Mouse (Mus musculus) heart, embryonic 14.5 days (tissue): ENCODE data around the gene Anks1. TPM values are rescaled to one million over a fixed set of nuclear protein-coding genes. Genes with fewer than 3 reads are reported as not detected.
A peak's percentile ranks its signal among the peaks of the same experiment; 100 is the strongest.

Experiments
- ATAC-seq: fragments of 200-750 bp; cut with Nextera tagmentation; 2 replicates; pipeline ENCODE4 v1.8.0; 2017; ENCODE audit warnings: low read depth, moderate TSS enrichment; ENCODE audit not compliant: insufficient number of reproducible peaks, insufficient read depth, low FRiP score
- H3K27ac ChIP-seq, 2 experiments: fragments of 200-500 bp in 1 of 2; fragments of 300-500 bp in 1 of 2; sonication (generic) in 1 of 2; replicated peaks in 1 of 2; 2 replicates each; pipeline ENCODE4 v1.5.1; 2012 to 2014; ENCODE audit warnings: low read depth in 2 of 2, low read length in 2 of 2, control low read depth in 1 of 2, mild to moderate bottlenecking in 1 of 2, mixed read lengths in 1 of 2; ENCODE audit not compliant: control insufficient read depth in 1 of 2, insufficient read depth in 1 of 2
- H3K27me3 ChIP-seq: fragments of 300-500 bp; sonication (generic); 2 replicates; pipeline ENCODE4 v1.6.1; 2014; ENCODE audit warnings: mild to moderate bottlenecking, low read length, control low read depth; ENCODE audit not compliant: control insufficient read depth, insufficient read depth
- H3K36me3 ChIP-seq: fragments of 300-500 bp; sonication (generic); 2 replicates; pipeline ENCODE4 v1.6.1; 2014; ENCODE audit warnings: mild to moderate bottlenecking, control low read depth, low read length, mixed read lengths; ENCODE audit not compliant: control insufficient read depth, insufficient read depth
- H3K4me1 ChIP-seq, 2 experiments: fragments of 200-500 bp in 1 of 2; fragments of 300-500 bp in 1 of 2; sonication (generic) in 1 of 2; 2 replicates each; pipeline ENCODE4 v1.6.1; 2012 to 2014; ENCODE audit warnings: low read length in 2 of 2, control low read depth in 1 of 2, mixed read lengths in 1 of 2; ENCODE audit not compliant: control insufficient read depth in 2 of 2, insufficient read depth in 2 of 2
- H3K4me2 ChIP-seq: fragments of 300-500 bp; sonication (generic); 2 replicates; pipeline ENCODE4 v1.6.1; 2014; ENCODE audit warnings: mild to moderate bottlenecking, low read length
- H3K4me3 ChIP-seq, 2 experiments: fragments of 200-500 bp in 1 of 2; fragments of 300-500 bp in 1 of 2; sonication (generic) in 1 of 2; 2 replicates each; pipeline ENCODE4 v1.5.1; 2012 to 2014; ENCODE audit warnings: low read length in 2 of 2, mild to moderate bottlenecking in 2 of 2, control low read depth in 1 of 2, low read depth in 1 of 2, moderate library complexity in 1 of 2; ENCODE audit not compliant: control insufficient read depth in 1 of 2, insufficient read depth in 1 of 2
- H3K9ac ChIP-seq: fragments of 300-500 bp; sonication (generic); 2 replicates; pipeline ENCODE4 v1.6.1; 2014; ENCODE audit warnings: mild to moderate bottlenecking, low read length
- H3K9me3 ChIP-seq: fragments of 300-500 bp; sonication (generic); 2 replicates; pipeline ENCODE4 v1.6.1; 2016; ENCODE audit warnings: low read length, control low read depth; ENCODE audit not compliant: control insufficient read depth
- WGBS: fragments of 180-500 bp; shearing (Covaris S2); extraction: QIAGEN DNeasy Blood & Tissue Kit; methylation state at CpG from one replicate; pipeline ENCODE4 v1.1.7; 2014; 5-methylcytosine and 5-hydroxymethylcytosine counted together
- polyA plus RNA-seq: library from polyadenylated mRNA; unstranded; fragments of >200 nt; fragmentation: Nextera tagmentation; extraction: Ambion mirVana; gene quantifications from 2 replicates; pipeline ENCODE4 v1.2.1, GENCODE M21; 2014

Anks1 gene
- polyA plus RNA-seq, 1 experiment from 2014 or later = 11.8 TPM

DNA sequence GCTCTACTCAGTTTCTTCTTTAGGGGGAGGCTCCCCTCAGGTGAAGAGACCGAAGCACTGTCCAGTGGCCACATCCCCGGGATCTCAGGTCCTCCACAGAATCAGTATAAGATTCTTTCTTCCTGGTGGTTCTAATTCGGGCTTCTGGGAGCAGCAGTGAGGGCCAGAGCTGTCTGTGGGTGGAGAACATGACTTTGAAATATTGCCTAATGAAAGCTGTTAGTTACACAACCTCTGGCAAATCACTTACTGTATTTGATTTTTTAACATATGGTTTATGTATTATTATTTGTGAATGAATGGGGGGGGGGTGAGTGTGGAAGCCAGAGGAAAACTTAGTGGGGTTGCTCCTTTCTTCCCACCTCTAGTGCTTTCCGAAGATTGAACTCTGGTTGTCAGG lies 22.7 kb downstream of the Anks1 start:
- Histone ChIP-seq H3K4me3 (no peak overlapping the region), H3K4me2 (no peak overlapping the region), H3K27me3 (no peaks in the 10 kb centered on the region), H3K27ac (no peak overlapping the region), H3K9me3 (no peaks in the 10 kb centered on the region), H3K36me3 (no peaks in the 10 kb centered on the region), H3K9ac (no peak overlapping the region), H3K4me1 (peaks cover 3 to 15% of the 10 kb centered on the region in 2 experiments; a peak in 2 of 4 replicates)
- no peak for ATAC-seq
- WGBS = 79% methylated on average over 4 of the region's 4 CpGs

DNA sequence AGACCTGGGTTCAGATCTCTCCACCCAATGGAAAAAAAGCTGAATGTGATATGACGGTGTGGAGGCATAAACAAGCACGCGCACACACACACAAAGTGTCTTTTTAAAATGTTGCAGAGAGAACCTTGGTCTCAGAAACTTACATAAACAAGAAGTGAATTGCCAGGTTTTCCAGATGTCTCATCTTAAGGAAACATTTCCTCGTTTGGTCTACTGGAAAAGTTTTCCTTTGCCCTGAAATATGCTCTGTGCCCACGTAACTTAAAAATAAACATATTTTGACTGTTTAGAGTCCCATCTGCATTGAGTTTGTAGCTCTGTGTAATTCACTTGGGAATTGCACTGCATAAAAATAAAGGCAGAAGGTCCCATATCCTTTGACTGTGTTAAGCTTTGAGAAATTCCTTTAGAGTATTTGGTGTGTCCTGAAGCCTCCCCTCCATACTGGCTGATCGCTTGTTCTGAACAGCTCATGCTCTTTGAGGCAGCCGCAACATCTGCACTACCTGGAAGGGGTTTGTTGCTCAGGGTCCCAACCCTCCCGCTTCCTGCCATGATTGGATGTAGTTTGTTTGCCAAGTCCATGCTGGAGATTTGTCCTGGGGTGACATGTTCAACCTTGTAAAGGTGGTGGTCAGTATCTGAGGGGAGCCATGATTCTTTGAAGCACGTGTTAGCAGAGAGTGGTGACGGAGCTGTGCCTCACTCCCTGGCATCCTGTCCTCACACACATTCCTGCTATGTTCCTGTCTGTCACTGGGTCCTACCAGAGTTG lies 25.2 kb downstream of the Anks1 start:
- Histone ChIP-seq H3K27ac (no peak overlapping the region), H3K4me2 (no peak overlapping the region), H3K4me3 (no peak overlapping the region), H3K4me1 (peaks cover 17 to 29% of the 10 kb centered on the region in 2 experiments), H3K9me3 (no peaks in the 10 kb centered on the region), H3K9ac (no peak overlapping the region), H3K36me3 (no peaks in the 10 kb centered on the region), H3K27me3 (no peaks in the 10 kb centered on the region)
- ATAC-seq = no peak
- 87% methylated on average over 10 of the region's 10 CpGs for WGBS

DNA sequence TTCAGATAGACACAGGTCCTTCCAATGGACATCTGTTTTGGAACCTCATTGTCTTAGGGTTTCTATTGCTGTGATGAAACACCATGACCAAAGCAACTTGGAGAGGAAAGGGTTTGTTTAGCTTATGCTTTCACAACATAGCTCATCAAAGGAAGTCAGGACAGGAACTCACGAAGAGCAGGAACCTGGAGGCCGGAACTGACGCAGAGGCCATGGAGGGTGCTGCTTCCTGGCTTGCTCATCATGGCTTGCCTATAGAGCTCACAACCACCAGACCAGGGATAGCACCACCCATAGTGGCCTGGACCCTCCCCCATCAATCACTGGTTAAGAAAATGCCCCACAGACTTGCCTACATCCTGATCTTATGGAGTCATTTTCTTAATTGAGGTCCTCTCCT lies 26.0 kb downstream of the Anks1 start:
- Histone ChIP-seq H3K27me3 (no peaks in the 10 kb centered on the region), H3K4me2 (no peak overlapping the region), H3K36me3 (no peaks in the 10 kb centered on the region), H3K9ac (no peak overlapping the region), H3K4me1 (peaks cover 19 to 36% of the 10 kb centered on the region in 2 experiments), H3K4me3 (no peak overlapping the region), H3K9me3 (no peaks in the 10 kb centered on the region), H3K27ac (no peak overlapping the region)
- 84% methylated on average over 3 of the region's 3 CpGs for WGBS
- ATAC-seq = no peak

DNA sequence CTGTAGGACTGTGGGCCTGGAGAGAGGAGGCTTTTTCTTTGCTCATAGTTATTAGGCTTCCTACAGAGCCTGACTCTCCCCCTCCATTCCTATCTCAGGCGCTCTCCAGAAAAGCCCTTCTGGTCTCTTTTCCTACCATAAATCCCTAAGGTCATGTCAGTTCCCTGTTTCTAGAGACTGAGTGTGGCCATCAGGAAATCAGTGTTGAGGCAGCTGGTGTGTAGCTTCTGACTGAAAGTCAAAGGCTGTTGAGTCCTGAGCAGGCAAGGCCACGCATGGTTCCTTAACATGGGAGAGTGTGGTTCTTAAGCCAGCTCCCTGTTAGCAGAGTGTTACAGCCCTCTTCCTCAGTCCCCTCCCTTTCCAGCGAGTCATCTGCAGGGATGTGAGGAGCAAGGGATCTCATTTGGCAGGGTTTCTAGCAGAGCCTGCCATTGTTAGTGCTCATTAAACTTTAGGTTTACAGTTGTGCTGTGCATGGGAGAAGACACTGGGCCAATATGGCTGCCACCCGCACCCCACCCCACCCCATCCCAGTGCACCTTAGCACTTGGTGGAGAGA lies 28.0 kb downstream of the Anks1 start:
- no peak overlapping the region for H3K4me2 ChIP-seq
- WGBS = 80% methylated on average over 4 of the region's 4 CpGs
- H3K9ac ChIP-seq = no peak overlapping the region
- H3K27ac ChIP-seq = 0 out of 4 replicates have a peak overlapping the region, but pooled peaks of 1 of the 2 experiments have one; percentile 72
- no peak for ATAC-seq
- no peaks in the 10 kb centered on the region for H3K9me3 ChIP-seq
- H3K36me3 ChIP-seq = no peaks in the 10 kb centered on the region
- H3K4me1 ChIP-seq = peaks cover 27 to 52% of the 10 kb centered on the region in 2 experiments
- no peaks in the 10 kb centered on the region for H3K27me3 ChIP-seq
- no peak overlapping the region for H3K4me3 ChIP-seq

DNA sequence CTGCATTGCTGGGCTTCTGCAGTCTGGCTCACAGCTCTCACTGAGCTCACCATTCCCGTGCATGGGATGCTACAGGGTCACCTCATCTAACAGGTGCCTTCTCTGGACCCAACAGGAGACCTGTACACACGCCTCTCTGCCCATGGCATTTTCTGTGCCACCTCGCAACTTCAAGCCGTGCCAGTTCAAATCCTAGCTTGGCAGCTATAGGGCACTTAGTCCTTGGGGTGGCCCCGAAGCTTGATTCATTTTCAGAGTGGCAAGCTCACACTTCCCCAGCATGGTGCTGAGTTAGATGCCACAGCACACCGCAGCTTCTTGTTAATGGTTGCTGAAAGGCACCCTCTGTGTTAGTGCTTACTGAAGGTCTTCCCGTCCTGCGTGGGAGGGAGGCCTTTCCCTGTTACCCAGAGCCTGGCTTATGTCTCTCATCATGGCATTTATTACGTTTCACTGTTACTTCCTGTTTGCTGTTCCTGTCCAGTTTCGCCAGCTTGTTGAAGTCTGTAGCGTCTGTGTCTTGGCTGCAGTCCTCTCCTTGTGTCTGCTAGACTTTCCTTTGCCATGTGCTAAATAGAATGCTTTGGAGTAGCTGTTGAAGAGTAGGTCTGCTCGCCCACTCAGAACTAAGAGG lies 29.1 kb downstream of the Anks1 start:
- WGBS = 50% methylated on average over 12 of the region's 12 CpGs
- H3K9ac ChIP-seq = no peak overlapping the region
- ATAC-seq = 0 out of 2 replicates have a peak, but pooled peaks have one; percentile 25

DNA sequence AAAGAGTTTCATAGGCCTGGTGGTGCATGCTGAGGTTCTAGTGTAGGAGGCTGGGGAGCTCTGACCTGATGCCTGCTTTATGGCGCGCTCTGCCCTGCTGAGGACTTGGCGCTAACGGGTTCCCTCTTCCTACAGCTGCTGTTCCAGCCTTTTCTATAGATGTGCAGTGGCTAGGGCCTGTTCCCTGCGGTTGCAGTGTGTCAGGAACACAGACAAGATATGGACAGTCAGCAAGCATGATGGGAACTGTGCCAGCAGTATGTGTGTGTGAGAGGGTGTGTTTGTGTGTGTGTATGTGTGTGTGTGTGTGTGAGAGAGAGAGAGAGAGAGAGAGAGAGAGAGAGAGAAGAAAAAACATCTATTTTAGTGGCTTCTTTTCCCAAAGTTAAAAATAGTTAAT lies 29.9 kb downstream of the Anks1 start:
- no peak for ATAC-seq
- H3K27ac ChIP-seq = peak overlapping the region; percentile 68 to 72
- peak overlapping the region; percentile 10; the same call in 1 of the 2 replicates for H3K9ac ChIP-seq
- H3K9me3 ChIP-seq = no peaks in the 10 kb centered on the region
- no peaks in the 10 kb centered on the region for H3K36me3 ChIP-seq
- H3K27me3 ChIP-seq = no peaks in the 10 kb centered on the region
- H3K4me2 ChIP-seq = no peak overlapping the region
- peaks cover 27 to 53% of the 10 kb centered on the region in 2 experiments for H3K4me1 ChIP-seq
- WGBS = 65% methylated on average over 5 of the region's 5 CpGs
- H3K4me3 ChIP-seq = no peak overlapping the region

More for the DNA sequence above, 29.1 kb downstream of the Anks1 start:
- H3K4me2 ChIP-seq = peak overlapping the region; percentile 0; the same call in 1 of the 2 replicates
- peak overlapping the region; percentile 68 to 72 for H3K27ac ChIP-seq
- no peaks in the 10 kb centered on the region for H3K27me3 ChIP-seq
- H3K4me3 ChIP-seq = no peak overlapping the region
- no peaks in the 10 kb centered on the region for H3K9me3 ChIP-seq
- peaks cover 27 to 53% of the 10 kb centered on the region in 2 experiments for H3K4me1 ChIP-seq
- H3K36me3 ChIP-seq = no peaks in the 10 kb centered on the region

DNA sequence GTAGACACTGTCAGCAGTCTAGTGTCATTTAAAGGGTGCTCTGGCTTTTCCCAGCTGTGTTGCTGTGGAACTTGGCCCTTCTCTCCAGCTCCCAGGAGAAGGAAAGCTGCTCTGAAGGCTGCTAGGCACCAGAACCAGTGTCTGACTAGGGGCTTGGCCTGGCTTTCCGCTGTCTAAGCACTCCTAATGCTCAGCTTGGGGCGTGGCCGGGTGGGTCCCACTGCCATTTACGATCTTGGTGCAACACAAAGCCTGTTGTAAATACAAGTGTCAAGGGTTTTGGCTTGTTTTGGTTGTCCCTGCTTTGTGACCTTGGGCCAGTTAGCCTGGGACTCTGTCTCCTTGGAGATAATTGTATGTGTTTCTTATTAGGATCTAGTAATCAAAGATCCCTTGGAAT lies 31.2 kb downstream of the Anks1 start:
- H3K27ac ChIP-seq = peak overlapping the region in 1 of 2 experiments; percentile 25; a peak in 2 of 4 replicates
- H3K4me1 ChIP-seq = peaks cover 28 to 51% of the 10 kb centered on the region in 2 experiments
- no peak overlapping the region for H3K4me3 ChIP-seq
- no peak for ATAC-seq
- H3K4me2 ChIP-seq = no peak overlapping the region
- H3K36me3 ChIP-seq = no peaks in the 10 kb centered on the region
- no peaks in the 10 kb centered on the region for H3K9me3 ChIP-seq
- no peaks in the 10 kb centered on the region for H3K27me3 ChIP-seq
- WGBS = 76% methylated on average over 4 of the region's 4 CpGs
- no peak overlapping the region for H3K9ac ChIP-seq
